Mouse (Mus musculus) spleen, adult 12 weeks (tissue): ENCODE data around the gene Zfp993.
"Not testable (repeated sequence)": the region's sequence is repeated elsewhere in the genome, so short reads cannot be mapped to it uniquely, and the experiment has no call there.

Experiments
- DNase-seq: peaks from one replicate; pipeline ENCODE4 v3.0.0; 2022; ENCODE audit warnings: low spot score

The Zfp993 gene

GRCm38 (mm10) chr4:146610774-146611400 lies at the start of gene Zfp993:
Gene Zfp993, plus strand, starts transcription at chr4:146610961.
- not testable (repeated sequence) for DNase-seq

DNA sequence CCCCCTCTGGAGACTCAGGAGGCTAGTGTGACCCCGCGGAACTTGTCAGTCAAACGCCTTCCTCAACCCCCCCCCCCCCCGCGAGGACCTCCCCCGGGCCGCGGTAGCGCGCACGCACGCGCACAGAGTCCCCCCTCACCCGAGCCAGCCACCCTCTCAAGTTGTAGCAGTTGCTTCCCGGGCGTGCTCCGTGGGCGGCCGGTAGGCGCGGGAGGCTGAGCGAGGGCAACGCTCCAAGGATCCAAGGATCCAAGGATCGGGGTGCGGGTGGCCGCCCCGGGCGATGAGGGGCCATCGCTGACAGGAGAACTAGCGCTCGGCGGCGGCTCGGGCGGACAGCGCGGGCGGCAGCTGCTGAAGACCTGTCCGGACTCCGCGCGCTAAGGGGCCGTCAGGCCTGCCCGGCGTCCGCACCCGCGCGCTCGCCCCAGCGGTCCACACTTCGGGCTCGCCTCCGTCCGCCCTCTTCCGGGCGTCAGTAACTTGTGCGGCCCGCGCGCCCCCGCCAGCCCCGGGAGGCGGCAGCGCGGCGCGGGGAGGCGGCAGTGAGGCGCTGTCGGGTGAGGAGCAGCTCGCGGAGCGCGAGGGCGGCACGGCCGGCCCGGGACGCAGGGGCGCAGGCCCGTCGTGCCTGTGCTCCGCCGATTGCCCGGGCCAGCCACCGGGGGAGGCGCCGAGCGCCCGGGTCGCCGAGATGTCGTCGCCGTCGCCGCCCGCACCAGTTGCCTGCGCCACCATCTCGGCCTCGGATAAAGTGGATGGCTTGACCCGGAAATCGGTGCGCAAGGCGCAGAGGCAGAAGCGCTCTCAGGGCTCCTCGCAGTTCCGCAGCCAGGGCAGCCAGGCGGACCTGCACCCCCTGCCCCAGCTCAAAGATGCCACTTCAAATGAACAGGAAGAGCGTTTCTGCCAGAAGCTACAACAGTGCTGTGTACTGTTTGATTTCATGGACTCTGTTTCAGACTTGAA lies 30.6 kb upstream of the Zfp993 start:
- not testable (repeated sequence) for DNase-seq

DNA sequence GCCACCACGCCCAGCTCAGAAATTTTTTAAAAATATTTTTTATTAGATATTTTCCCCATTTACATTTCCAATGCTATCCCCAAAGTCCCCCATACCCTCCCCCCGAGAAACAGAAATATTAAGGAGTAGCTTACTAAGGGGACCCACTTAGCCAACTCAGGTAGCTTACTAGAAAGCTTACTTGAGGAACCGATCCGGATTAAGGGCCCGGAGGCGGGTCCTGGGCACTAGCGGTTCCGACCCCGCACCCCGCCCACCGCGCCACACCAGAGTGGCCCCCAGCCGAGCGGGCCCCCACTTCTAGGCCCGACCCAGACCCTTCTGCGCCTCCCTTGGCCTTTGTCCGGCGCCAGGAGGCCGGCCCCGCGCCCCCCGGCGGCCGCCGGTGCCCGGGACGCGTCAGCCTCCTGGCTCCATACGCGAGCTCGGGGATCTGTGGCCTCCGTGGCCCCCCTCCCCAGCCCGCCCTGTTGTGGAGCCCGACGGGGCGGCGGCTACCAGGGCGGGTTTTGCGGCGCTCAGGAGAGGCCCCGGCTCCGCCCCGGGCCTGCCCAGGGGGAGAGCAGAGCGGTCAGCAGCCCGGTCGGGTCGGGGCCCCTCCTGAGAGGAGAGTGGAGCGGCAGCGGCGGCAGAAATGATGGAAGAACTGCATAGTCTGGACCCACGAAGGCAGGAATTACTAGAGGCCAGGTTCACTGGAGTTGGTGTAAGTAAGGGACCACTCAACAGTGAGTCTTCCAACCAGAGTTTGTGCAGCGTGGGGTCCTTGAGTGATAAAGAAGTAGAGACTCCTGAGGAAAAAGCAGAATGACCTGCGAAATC lies 7.0 kb upstream of the Zfp993 start:
- not testable (repeated sequence) for DNase-seq

DNA sequence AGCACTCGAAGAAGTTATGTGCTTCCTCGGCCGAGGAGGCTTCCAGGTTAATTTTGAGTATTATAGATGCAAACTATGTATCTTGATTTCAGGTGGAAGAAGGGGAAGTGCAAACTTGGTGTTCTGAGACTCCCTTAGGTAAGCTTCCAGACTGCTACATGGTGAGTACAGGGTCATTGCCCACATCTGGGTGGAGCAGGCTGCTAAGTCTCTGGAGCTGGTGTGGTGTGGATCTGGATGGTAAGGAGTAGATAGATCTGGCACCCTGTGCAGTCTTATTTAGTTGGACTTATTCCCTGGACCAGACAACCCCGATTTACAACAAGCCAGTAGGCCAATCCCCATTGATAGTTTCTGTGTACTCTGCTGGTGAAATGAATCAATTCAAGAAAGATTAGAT lies 33.6 kb downstream of the Zfp993 start:
- not testable (repeated sequence) for DNase-seq

- not testable (repeated sequence) for DNase-seq
Measured at GRCm38 (mm10) chr4:146649641-146650040, 38.9 kb downstream of the Zfp993 start.

GRCm38 (mm10) chr4:146650115-146650514 lies 39.4 kb downstream of the Zfp993 start:
- not testable (repeated sequence) for DNase-seq

DNA sequence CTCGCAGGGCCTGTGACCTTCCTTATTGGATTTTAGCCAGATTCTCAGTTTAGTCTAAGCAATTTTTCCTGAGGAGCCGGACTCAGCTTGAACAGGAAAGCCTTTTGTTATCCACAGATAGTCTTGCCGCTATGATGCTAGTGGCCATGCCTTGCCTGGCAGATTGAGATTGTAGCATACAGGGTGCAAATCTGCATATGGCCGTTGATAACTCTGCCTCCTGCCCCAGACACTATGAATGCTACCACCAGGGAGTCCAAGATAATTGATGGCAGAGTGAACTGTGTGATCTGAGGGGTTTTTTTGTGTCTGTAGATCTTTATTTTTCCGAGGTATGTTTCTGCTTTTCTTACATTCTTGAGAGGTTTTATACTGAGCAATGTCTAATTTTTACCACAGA lies 39.9 kb downstream of the Zfp993 start:
- DNase-seq: not testable (repeated sequence)
